Mouse (Mus musculus) liver, embryonic 16.5 days (tissue): ENCODE measurements around the gene Nabp1. TPM values are rescaled to one million over a fixed set of nuclear protein-coding genes. Genes with fewer than 3 reads are reported as not detected.

Experiments used
- ATAC-seq: fragments of 200-750 bp; cut with Nextera tagmentation; 2 replicates; pipeline ENCODE4 v1.8.0; 2017; ENCODE audit warnings: low read depth, mild to moderate bottlenecking, moderate number of reproducible peaks, moderate library complexity
- H3K27ac ChIP-seq: fragments of 300-500 bp; sonication (generic); 2 replicates; pipeline ENCODE4 v1.5.1; 2014; ENCODE audit warnings: mild to moderate bottlenecking, low read length
- H3K27me3 ChIP-seq: fragments of 300-500 bp; sonication (generic); 2 replicates; pipeline ENCODE4 v1.6.1; 2014; ENCODE audit warnings: low read depth, low read length, mixed read lengths; ENCODE audit not compliant: control insufficient read depth, insufficient read depth
- H3K36me3 ChIP-seq: fragments of 300-500 bp; sonication (generic); 2 replicates; pipeline ENCODE4 v1.6.1; 2014; ENCODE audit warnings: mild to moderate bottlenecking; ENCODE audit not compliant: control insufficient read depth, insufficient read depth
- H3K4me1 ChIP-seq: fragments of 300-500 bp; sonication (generic); 2 replicates; pipeline ENCODE4 v1.6.1; 2014; ENCODE audit warnings: low read depth, low read length, mixed read lengths; ENCODE audit not compliant: control insufficient read depth
- H3K4me2 ChIP-seq: fragments of 300-500 bp; sonication (generic); 2 replicates; pipeline ENCODE4 v1.6.1; 2014; ENCODE audit warnings: low read depth, low read length, mixed read lengths
- H3K4me3 ChIP-seq: fragments of 300-500 bp; sonication (generic); 2 replicates; pipeline ENCODE4 v1.5.1; 2014; ENCODE audit warnings: low read depth, mild to moderate bottlenecking, low read length
- H3K9ac ChIP-seq: fragments of 300-500 bp; sonication (generic); 2 replicates; pipeline ENCODE4 v1.6.1; 2014; ENCODE audit warnings: low read depth, low read length
- H3K9me3 ChIP-seq: fragments of 300-500 bp; sonication (generic); replicated peaks from 2 replicates; pipeline ENCODE4 v1.6.1; 2016; ENCODE audit warnings: low read length; ENCODE audit not compliant: control insufficient read depth
- WGBS: fragments of 180-500 bp; shearing (Covaris S2); extraction: QIAGEN DNeasy Blood & Tissue Kit; methylation state at CpG from one replicate; pipeline ENCODE4 v1.1.7; 2014; ENCODE audit not compliant: insufficient replicate concordance; 5-methylcytosine and 5-hydroxymethylcytosine counted together
- polyA plus RNA-seq: library from polyadenylated mRNA; unstranded; fragments of >200 nt; fragmentation: Nextera tagmentation; extraction: Ambion mirVana; gene quantifications from 2 replicates; pipeline ENCODE4 v1.2.1, GENCODE M21; 2015

Nabp1 gene
- polyA plus RNA-seq, 1 experiment from 2014 or later: 11.3 TPM

DNA sequence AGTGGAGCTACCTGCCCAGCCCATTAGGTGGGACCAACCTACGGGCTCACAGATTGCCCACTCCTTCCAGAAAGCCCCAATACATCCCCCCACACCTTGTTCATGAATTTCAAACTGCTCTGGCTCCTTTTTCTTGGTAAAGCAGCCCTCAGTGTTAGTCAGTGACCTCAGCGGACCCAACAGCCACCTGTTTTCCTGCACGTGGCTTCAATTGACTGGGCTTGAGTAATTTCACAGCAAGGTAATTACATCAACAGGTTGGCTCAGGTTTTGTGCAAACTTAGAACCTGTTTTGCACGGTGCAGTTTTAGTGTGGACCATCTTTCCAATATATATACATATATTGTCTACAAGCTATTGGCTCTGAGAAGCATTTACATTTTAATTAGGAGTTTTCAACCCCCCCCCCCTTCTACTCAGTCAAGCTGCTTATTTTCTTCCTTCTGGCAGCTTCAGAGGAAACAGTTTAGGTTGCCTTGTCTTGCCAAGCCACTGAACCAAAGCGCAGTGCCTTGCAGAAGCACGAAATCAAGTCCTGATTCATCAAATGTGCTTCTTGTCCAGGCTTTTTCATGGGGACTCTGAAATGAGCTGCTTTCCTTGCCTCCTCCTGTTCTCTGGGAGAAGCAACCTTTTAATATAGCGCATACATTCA, 35.0 kb upstream of the Nabp1 start:
- 68% methylated on average over 7 of the region's 7 CpGs for WGBS
- no peak overlapping the region for H3K4me2 ChIP-seq
- no peaks in the 10 kb centered on the region for H3K36me3 ChIP-seq
- no peak overlapping the region for H3K27ac ChIP-seq
- no peak overlapping the region for H3K4me3 ChIP-seq
- no peaks in the 10 kb centered on the region for H3K9me3 ChIP-seq
- H3K4me1 ChIP-seq: peaks cover 5% of the 10 kb centered on the region
- ATAC-seq: no peak
- no peak overlapping the region for H3K9ac ChIP-seq
- no peaks in the 10 kb centered on the region for H3K27me3 ChIP-seq

DNA sequence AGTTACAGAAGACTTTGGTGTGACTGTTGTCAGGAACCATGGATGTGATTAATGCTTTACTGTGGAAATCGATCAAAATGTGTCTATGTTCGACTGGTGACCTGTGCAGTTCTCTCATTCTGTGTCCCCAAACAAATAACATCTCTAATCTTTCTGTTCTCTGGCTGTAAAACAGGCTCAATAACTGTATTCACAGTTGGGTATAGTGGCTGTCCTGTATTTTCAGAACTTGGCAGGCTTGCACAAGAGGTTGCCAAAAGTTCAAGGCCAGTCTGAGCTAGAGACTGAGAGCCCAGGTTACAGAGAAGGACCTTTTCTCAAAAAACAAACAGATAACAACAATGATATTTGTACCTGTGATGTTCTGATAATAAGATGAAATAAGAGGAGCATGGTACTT, 34.1 kb upstream of the Nabp1 start:
- H3K9me3 ChIP-seq: no peaks in the 10 kb centered on the region
- no peak overlapping the region for H3K27ac ChIP-seq
- no peak overlapping the region for H3K4me2 ChIP-seq
- H3K27me3 ChIP-seq: no peaks in the 10 kb centered on the region
- H3K36me3 ChIP-seq: no peaks in the 10 kb centered on the region
- peaks cover 5% of the 10 kb centered on the region for H3K4me1 ChIP-seq
- H3K9ac ChIP-seq: no peak overlapping the region
- ATAC-seq: 0 out of 2 replicates have a peak, but pooled peaks have one; percentile 30
- no peak overlapping the region for H3K4me3 ChIP-seq
- WGBS: 57% methylated on average over 2 of the region's 2 CpGs

DNA sequence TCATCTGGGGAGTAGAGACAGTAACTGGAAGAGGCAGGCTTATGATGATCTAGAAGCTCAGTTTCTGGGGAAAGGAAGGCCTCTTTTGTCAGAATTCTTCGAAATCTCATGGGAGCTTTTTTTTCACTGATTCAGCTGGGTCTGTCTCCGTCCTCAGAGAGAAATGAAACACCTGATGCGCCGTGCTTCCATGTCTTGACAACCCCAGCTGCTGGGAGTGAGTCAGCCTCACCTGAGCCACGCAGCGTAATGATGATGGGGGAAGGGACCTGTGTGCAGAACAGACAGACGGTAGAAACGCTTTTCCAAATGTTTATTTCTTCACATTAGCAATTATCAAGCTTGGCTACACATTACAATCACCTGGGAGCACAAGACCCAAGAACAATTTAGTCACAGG, 31.6 kb upstream of the Nabp1 start:
- H3K36me3 ChIP-seq: no peaks in the 10 kb centered on the region
- peak overlapping the region; percentile 9 for H3K27ac ChIP-seq
- H3K9ac ChIP-seq: no peak overlapping the region
- 72% methylated on average over 8 of the region's 8 CpGs for WGBS
- no peaks in the 10 kb centered on the region for H3K9me3 ChIP-seq
- H3K4me3 ChIP-seq: no peak overlapping the region
- no peak overlapping the region for H3K4me2 ChIP-seq
- ATAC-seq: no peak
- no peaks in the 10 kb centered on the region for H3K27me3 ChIP-seq
- H3K4me1 ChIP-seq: peaks cover 9% of the 10 kb centered on the region

GRCm38 (mm10) chr1:51509083-51509482, 30.9 kb upstream of the Nabp1 start:
- Histone ChIP-seq H3K36me3 (no peaks in the 10 kb centered on the region), H3K4me2 (peak overlapping the region; percentile 15; the same call in 1 of the 2 replicates), H3K4me3 (0 out of 2 replicates have a peak overlapping the region, but pooled peaks have one; percentile 12), H3K9me3 (no peaks in the 10 kb centered on the region), H3K9ac (peak overlapping the region; percentile 21; the same call in 1 of the 2 replicates), H3K27me3 (no peaks in the 10 kb centered on the region), H3K4me1 (peaks cover 9% of the 10 kb centered on the region), H3K27ac (peak overlapping the region; percentile 68)
- WGBS: 5% methylated on average over 7 of the region's 7 CpGs
- peak; percentile 85 for ATAC-seq

DNA sequence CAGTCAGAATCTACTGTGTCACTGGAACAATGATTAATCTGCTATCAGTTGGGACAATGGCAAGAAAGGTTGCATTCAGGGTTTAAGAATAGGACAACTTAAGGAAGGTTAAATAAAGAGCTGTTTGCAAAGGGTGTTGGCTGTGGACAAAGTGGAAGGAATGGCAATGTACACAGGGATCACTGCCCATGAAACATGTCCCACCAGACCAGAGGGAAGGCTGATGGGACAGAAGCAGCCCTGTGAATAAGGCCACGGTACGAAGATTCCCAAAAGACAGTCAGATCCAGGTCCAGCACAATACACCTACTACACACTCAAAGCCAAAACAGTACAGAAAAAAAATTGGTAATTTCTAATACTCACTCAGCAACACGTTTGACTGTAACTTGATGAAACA, 30.3 kb upstream of the Nabp1 start:
- Histone ChIP-seq H3K9me3 (no peaks in the 10 kb centered on the region), H3K4me3 (no peak overlapping the region), H3K4me2 (peak overlapping the region; percentile 24; the same call in 1 of the 2 replicates), H3K27me3 (no peaks in the 10 kb centered on the region), H3K36me3 (no peaks in the 10 kb centered on the region), H3K4me1 (peaks cover 9% of the 10 kb centered on the region), H3K9ac (no peak overlapping the region), H3K27ac (no peak overlapping the region)
- ATAC-seq: no peak
- 53% methylated on average over 3 of the region's 3 CpGs for WGBS

DNA sequence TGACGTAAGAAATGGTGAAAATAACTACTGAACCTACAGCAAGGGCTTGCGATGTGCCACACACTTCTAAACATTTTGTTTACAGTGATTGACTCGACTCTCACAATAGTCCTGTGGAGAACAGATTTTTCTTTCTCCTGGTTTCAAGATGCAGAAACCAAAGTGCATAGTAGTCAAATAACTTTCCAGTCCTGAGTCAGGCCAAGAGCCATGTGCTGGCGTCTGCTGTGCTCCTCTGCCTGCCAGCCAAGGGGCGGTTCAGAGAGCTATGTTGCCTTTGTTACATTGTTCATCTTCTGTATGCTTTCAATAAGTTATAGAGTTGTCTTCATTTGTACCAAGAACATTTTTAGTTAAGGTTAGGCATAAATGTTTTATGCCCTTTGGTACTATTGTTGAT, 29.2 kb upstream of the Nabp1 start:
- Histone ChIP-seq H3K36me3 (no peaks in the 10 kb centered on the region), H3K4me2 (no peak overlapping the region), H3K9me3 (no peaks in the 10 kb centered on the region), H3K4me1 (peaks cover 9% of the 10 kb centered on the region), H3K4me3 (no peak overlapping the region), H3K9ac (no peak overlapping the region), H3K27ac (no peak overlapping the region), H3K27me3 (no peaks in the 10 kb centered on the region)
- no peak for ATAC-seq
- WGBS: 72% methylated on average over 5 of the region's 5 CpGs

- WGBS: 48% methylated on average over 4 of the region's 4 CpGs
Observed at GRCm38 (mm10) chr1:51506236-51506635, 28.0 kb upstream of the Nabp1 start.

DNA sequence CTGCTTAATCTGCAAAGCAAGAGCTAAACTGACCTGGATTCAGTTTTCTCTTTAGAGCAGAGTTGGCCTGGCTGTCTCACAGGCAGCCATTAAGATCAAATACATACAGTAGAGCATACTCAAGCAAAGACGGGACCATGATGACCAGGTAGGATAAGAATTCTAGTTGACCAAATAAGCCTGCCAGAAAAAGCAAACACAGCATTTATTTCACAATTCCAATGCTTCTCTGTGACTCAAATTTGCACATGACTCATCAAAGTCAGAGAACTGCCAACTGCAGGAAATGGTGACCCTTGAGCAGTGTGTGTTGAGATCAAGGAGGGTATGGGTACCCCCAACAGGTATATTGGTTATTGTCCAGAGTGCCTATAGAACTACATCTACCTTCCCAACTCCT, 27.4 kb upstream of the Nabp1 start:
- H3K4me3 ChIP-seq: no peak overlapping the region
- no peak overlapping the region for H3K27ac ChIP-seq
- no peak overlapping the region for H3K4me2 ChIP-seq
- H3K9me3 ChIP-seq: no peaks in the 10 kb centered on the region
- H3K27me3 ChIP-seq: no peaks in the 10 kb centered on the region
- no peak overlapping the region for H3K9ac ChIP-seq
- H3K4me1 ChIP-seq: peaks cover 9% of the 10 kb centered on the region
- peak; percentile 41 for ATAC-seq
- no peaks in the 10 kb centered on the region for H3K36me3 ChIP-seq
- WGBS: 32% methylated on average over 1 of the region's 1 CpGs

More at GRCm38 (mm10) chr1:51506236-51506635, 28.0 kb upstream of the Nabp1 start:
- ATAC-seq: no peak
- H3K9me3 ChIP-seq: no peaks in the 10 kb centered on the region
- no peak overlapping the region for H3K27ac ChIP-seq
- H3K4me2 ChIP-seq: no peak overlapping the region
- peaks cover 9% of the 10 kb centered on the region for H3K4me1 ChIP-seq
- H3K36me3 ChIP-seq: no peaks in the 10 kb centered on the region
- no peak overlapping the region for H3K4me3 ChIP-seq
- no peak overlapping the region for H3K9ac ChIP-seq
- H3K27me3 ChIP-seq: no peaks in the 10 kb centered on the region

GRCm38 (mm10) chr1:51503055-51503454, 24.8 kb upstream of the Nabp1 start:
- Histone ChIP-seq H3K4me3 (no peak overlapping the region), H3K27ac (no peak overlapping the region), H3K27me3 (no peaks in the 10 kb centered on the region), H3K36me3 (no peaks in the 10 kb centered on the region), H3K4me2 (no peak overlapping the region), H3K9ac (no peak overlapping the region), H3K9me3 (no peaks in the 10 kb centered on the region), H3K4me1 (peaks cover 4% of the 10 kb centered on the region; the same call in 1 of the 2 replicates)
- 13% methylated on average over 2 of the region's 2 CpGs for WGBS
- no peak for ATAC-seq
